Mouse (Mus musculus): Measurements from ENCODE around the gene Rsu1.

DNA sequence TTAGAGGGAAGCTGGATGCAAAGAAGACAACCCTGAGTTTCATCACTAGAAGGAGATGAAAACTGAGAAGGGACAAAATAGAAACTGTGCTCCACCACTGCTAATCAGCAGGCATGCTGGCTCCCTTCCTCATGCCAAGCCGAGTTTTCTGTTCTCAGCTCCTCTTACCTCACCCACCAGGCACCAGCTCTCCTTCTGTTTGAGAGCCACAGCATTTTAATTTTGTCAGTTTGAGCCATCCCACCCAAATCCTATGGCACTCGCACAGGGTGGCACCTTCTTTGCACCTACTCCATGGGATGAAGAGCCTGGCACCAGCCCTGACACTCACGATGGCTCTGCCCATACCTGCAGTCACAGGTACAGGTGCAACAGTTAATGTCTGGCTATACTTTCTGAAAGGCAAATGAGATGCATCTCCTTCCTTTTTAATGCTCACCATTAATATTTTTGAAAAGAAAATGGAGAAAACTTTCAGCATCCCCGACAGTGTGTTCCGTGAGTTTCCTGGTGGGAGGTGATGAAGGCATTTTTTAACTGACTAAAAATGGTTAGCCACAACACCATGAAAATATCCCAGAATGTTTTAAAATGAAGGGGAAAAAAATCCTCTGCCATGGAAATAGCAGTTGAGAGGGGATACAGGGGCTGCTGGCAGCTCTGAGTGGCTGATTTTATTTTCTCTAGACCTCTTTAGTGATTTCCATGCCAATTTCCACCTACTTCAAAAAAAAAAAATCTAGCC lies 210.6 kb downstream of the Rsu1 start:
- no peak for TF ChIP-seq POLR2A (IDR thresholded peaks at IDR 0.05; ENCODE audit: borderline replicate concordance, extremely low read depth, insufficient read depth, insufficient read length, poor library complexity, severe bottlenecking)
- no peak for TF ChIP-seq CTCF (IDR thresholded peaks at IDR 0.05; ENCODE audit: borderline replicate concordance, extremely low read depth, insufficient read depth, insufficient read length)
